Mouse (Mus musculus) central nervous system, embryonic 11.5 days (tissue): Measurements from ENCODE around the gene Hmg20a. TPM values are rescaled to one million over a fixed set of nuclear protein-coding genes. Genes with fewer than 3 reads are reported as not detected.

Experiments
- polyA plus RNA-seq: library from polyadenylated mRNA; depleted of rRNA; stranded (reverse); fragments of >200 nt; gene quantifications from 2 replicates; pipeline ENCODE4 v1.2.3, GENCODE M21; 2012; rRNA removed

The Hmg20a gene
- 52.9 and 67.2 TPM in 2 replicates for polyA plus RNA-seq

GRCm38 (mm10) chr9:56417948-56418737, at the start of gene Hmg20a, which contains the start of gene Peak1:
Gene Hmg20a, plus strand, starts transcription at chr9:56418609.
Gene Peak1, minus strand, starts transcription at chr9:56418067.

Other genes starting within 250 kb of the Hmg20a start
- gene Peak1, start 542 bp upstream of the Hmg20a start, polyA plus RNA-seq = 3.8 and 6.8 TPM in 2 replicates